Mouse (Mus musculus): ENCODE results near the gene Pck1. TPM values are rescaled to one million over a fixed set of nuclear protein-coding genes. Genes with fewer than 3 reads are reported as not detected.

Gene Pck1
- total RNA-seq, 2 experiments from 2014 or later = 12.3 to 112 TPM

- no peak for DNase-seq
Measured at GRCm38 (mm10) chr2:173148001-173148400, 4.8 kb upstream of the Pck1 start.

- DNase-seq = no peak
Measured at GRCm38 (mm10) chr2:173151352-173151751, 1.5 kb upstream of the Pck1 start.

GRCm38 (mm10) chr2:173151784-173152284, 1.0 kb upstream of the Pck1 start:
- no peak for DNase-seq

- no peak for DNase-seq
Measured at GRCm38 (mm10) chr2:173153266-173153665, 418 bp downstream of the Pck1 start.

- no peak for DNase-seq
Measured at GRCm38 (mm10) chr2:173154513-173154912, 1.7 kb downstream of the Pck1 start.

- no peak for DNase-seq
Measured at GRCm38 (mm10) chr2:173154962-173155361, 2.1 kb downstream of the Pck1 start.

- DNase-seq = no peak
Measured at GRCm38 (mm10) chr2:173155907-173156306, 3.1 kb downstream of the Pck1 start.

- no peak for DNase-seq
Measured at GRCm38 (mm10) chr2:173156923-173157322, 4.1 kb downstream of the Pck1 start.

GRCm38 (mm10) chr2:173157376-173157775, 4.5 kb downstream of the Pck1 start:
- DNase-seq = no peak

GRCm38 (mm10) chr2:173157871-173158270, 5.0 kb downstream of the Pck1 start:
- DNase-seq = no peak

GRCm38 (mm10) chr2:173158390-173159055, 5.7 kb downstream of the Pck1 start:
- DNase-seq = no peak

GRCm38 (mm10) chr2:173159354-173160311, 6.8 kb downstream of the Pck1 start:
- DNase-seq = peak; percentile 58 to 79

- DNase-seq = no peak
Measured at GRCm38 (mm10) chr2:173163380-173163779, 10.5 kb downstream of the Pck1 start.

- DNase-seq = peak in 1 of 2 experiments; percentile 67
Measured at GRCm38 (mm10) chr2:173164358-173164757, 11.5 kb downstream of the Pck1 start.

GRCm38 (mm10) chr2:173164946-173165345, 12.1 kb downstream of the Pck1 start:
- DNase-seq = no peak

- no peak for DNase-seq
Measured at GRCm38 (mm10) chr2:173165357-173165756, 12.5 kb downstream of the Pck1 start.

- DNase-seq = peak; percentile 46 to 76
Measured at GRCm38 (mm10) chr2:173168411-173168851, 15.6 kb downstream of the Pck1 start.

GRCm38 (mm10) chr2:173170081-173170480, 17.2 kb downstream of the Pck1 start:
- no peak for DNase-seq

- DNase-seq = no peak
Measured at GRCm38 (mm10) chr2:173170715-173171114, 17.9 kb downstream of the Pck1 start.

- no peak for DNase-seq
Measured at GRCm38 (mm10) chr2:173171470-173171869, 18.6 kb downstream of the Pck1 start.

GRCm38 (mm10) chr2:173171956-173172355, 19.1 kb downstream of the Pck1 start:
- DNase-seq = no peak

- DNase-seq = no peak
Measured at GRCm38 (mm10) chr2:173172386-173172785, 19.5 kb downstream of the Pck1 start.

GRCm38 (mm10) chr2:173173008-173173407, 20.2 kb downstream of the Pck1 start:
- DNase-seq = no peak
